Mouse (Mus musculus): Measurements from ENCODE around the gene Lbp. TPM values are rescaled to one million over a fixed set of nuclear protein-coding genes. Genes with fewer than 3 reads are reported as not detected.

Gene Lbp
- total and polyA plus RNA-seq, 2 experiments from 2014 or later = 12.8 to 14.0 TPM

DNA sequence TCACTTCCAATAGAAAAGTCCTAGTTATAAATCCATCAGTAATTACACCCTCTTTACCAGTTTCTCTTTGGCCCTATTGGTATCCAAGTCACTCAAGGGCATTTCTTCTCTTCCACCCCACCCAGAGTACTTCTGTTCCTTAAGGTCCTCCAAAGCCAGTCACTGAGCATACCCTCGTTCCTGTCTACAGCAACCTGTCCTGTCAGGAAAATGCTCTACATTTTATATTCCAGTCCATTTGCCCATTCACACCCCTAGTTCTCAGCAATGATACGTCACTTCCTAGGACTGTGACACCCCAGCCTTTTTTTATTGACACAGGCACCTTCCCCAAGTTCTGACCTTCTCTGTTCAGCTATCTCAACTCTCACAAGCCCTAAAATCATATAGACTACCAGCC is 48.9 kb downstream of the Lbp start:
- Histone ChIP-seq H3K4me2 (ENCODE audit: low read depth, low read length) (no peak overlapping the region), H3K9ac (replicated peaks; ENCODE audit: low read depth, low read length) (no peak overlapping the region), H3K4me1 (ENCODE audit: control insufficient read depth, insufficient read depth) (peaks cover 3% of the 10 kb centered on the region; the same call in 1 of the 2 replicates), H3K36me3 (replicated peaks; ENCODE audit: control insufficient read depth, insufficient read depth, low read length) (peaks cover 65% of the 10 kb centered on the region), H3K27me3 (ENCODE audit: control insufficient read depth, insufficient read depth, low read length) (no peaks in the 10 kb centered on the region), H3K27ac (ENCODE audit: low read depth) (no peak overlapping the region), H3K9me3 (replicated peaks; ENCODE audit: control insufficient read depth, low read length) (no peaks in the 10 kb centered on the region), H3K4me3 (ENCODE audit: low read depth, low read length) (no peak overlapping the region)
- no peak for TF ChIP-seq EP300 (IDR thresholded peaks at IDR 0.05; ENCODE audit: low read depth)
- no peak for TF ChIP-seq CTCF (IDR thresholded peaks at IDR 0.05; ENCODE audit: low read depth)
- ATAC-seq (ENCODE audit: insufficient read depth, low read depth) (no peak), DNase-seq (ENCODE audit: low spot score) (no peak)
- WGBS = 84% methylated on average over 2 of the region's 2 CpGs

DNA sequence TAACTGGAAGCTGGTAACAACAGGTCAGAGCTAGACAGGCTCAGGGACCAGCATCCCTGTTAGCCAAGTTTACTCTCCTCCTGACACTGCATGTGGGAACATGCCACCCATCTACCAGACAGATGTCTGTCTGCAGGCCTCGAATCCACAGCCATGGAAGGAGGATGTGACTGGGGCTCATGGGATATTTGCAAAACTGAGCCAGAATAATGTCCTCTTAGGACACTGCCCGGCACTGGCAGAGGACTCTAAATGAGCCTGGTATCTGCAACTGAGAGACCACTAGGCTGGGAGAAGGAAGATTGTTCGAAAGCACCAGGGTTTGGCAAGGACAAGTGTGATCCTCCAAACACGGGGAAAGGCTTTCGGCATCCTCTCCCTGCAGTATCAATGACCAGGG is 49.8 kb downstream of the Lbp start:
- 84% methylated on average over 5 of the region's 5 CpGs for WGBS
- Histone ChIP-seq H3K36me3 (replicated peaks; ENCODE audit: control insufficient read depth, insufficient read depth, low read length) (peaks cover 67% of the 10 kb centered on the region), H3K9me3 (replicated peaks; ENCODE audit: control insufficient read depth, low read length) (no peaks in the 10 kb centered on the region), H3K4me2 (ENCODE audit: low read depth, low read length) (no peak overlapping the region), H3K4me3 (ENCODE audit: low read depth, low read length) (no peak overlapping the region), H3K4me1 (ENCODE audit: control insufficient read depth, insufficient read depth) (peaks cover 10% of the 10 kb centered on the region; the same call in 1 of the 2 replicates), H3K27me3 (ENCODE audit: control insufficient read depth, insufficient read depth, low read length) (no peaks in the 10 kb centered on the region), H3K27ac (ENCODE audit: low read depth) (no peak overlapping the region), H3K9ac (replicated peaks; ENCODE audit: low read depth, low read length) (no peak overlapping the region)
- DNase-seq (ENCODE audit: low spot score) = no peak
- TF ChIP-seq EP300 (IDR thresholded peaks at IDR 0.05; ENCODE audit: low read depth) (no peak), CTCF (IDR thresholded peaks at IDR 0.05; ENCODE audit: low read depth) (no peak)
- ATAC-seq (ENCODE audit: insufficient read depth, low read depth) = no peak

DNA sequence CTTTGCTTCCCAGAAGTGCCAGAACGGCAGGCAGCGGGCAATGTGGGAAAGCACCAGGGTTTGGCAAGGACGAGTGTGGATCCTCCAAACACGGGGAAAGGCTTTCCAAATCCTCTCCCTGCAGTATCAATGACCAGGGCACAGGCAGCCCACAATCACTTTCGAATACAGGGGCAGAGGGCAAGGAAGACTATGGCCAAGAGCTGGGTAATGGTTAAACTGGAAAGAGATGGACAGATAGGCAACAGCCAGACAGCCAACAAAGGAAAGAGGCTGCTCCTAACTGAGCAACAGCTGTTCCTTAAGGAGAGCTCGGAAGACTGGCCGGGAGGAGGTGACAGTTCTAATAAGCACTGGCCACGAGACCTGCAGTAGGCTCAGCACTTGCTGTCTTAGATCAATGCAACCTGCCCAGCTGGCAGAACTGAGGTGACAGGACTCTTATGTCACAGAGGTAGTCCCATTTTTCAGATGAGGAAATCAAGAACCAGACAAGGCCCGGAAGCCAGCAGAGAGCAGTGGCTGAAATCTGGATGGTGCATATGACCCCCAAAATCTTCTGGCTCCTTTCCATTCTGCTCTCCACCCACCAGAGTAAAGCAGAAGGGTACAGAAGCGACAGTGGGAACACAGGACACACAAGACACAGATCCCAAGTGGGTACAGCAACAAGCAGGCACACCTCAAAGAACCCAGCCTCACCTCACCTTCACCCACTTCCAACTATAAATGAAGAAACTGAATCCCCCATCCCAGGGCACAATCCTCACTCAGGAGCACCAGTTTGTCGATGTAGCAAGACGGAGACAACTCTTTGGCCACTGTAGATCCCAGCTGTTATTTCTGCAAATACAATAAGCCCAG is 53.7 kb downstream of the Lbp start:
- Histone ChIP-seq H3K4me1 (ENCODE audit: control insufficient read depth, insufficient read depth) (peaks cover 10% of the 10 kb centered on the region; the same call in 1 of the 2 replicates), H3K4me3 (ENCODE audit: low read depth, low read length) (peak overlapping the region; percentile 67), H3K9me3 (replicated peaks; ENCODE audit: control insufficient read depth, low read length) (no peaks in the 10 kb centered on the region), H3K9ac (replicated peaks; ENCODE audit: low read depth, low read length) (peak overlapping the region; percentile 78), H3K4me2 (ENCODE audit: low read depth, low read length) (peak overlapping the region; percentile 82), H3K36me3 (replicated peaks; ENCODE audit: control insufficient read depth, insufficient read depth, low read length) (peaks cover 54% of the 10 kb centered on the region), H3K27me3 (ENCODE audit: control insufficient read depth, insufficient read depth, low read length) (no peaks in the 10 kb centered on the region), H3K27ac (ENCODE audit: low read depth) (no peak overlapping the region)
- WGBS = 65% methylated on average over 12 of the region's 12 CpGs
- DNase-seq (ENCODE audit: low spot score) (no peak), ATAC-seq (ENCODE audit: insufficient read depth, low read depth) (no peak)
- TF ChIP-seq EP300 (IDR thresholded peaks at IDR 0.05; ENCODE audit: low read depth) (no peak), CTCF (IDR thresholded peaks at IDR 0.05; ENCODE audit: low read depth) (no peak)

DNA sequence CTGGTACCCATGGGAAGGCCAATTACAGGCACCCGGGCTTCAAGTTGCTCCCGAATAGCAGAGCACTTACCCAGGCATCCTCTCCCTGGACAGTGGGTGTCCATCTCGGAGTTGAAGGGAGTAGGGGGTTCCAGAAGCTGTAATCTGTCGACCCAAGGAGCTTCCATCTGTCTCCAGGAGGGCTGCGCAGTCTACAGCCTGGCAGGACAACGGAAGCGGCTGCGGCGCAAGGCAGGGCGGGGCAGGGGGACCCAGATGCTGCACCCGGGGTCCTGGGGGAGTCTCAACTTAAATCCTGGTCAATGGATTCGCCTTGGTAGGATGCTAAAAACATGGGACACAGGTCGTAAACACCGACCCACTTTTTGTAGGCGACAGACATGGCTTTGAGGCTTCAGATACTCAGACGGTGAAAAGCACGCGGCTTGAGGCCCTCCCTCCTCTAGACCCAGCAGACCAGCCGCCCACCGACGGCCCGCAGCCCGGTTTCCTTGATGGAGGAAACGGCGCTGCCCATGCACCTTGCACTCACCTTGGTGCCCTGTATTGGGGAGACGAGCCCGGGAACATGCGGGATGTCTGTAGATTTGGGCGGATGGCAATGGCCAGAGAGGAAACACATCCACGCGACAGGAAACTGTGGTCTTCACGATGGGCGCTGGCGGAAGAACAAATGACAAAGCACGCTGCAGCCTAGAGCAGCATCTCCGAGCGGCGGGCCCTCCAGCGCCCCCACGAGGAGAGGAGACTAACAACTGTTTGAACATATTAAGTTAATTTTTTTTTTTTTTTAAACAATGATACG is 54.8 kb downstream of the Lbp start:
- H3K9ac ChIP-seq (replicated peaks; ENCODE audit: low read depth, low read length) = peak overlapping the region; percentile 78
- peak; percentile 70 for TF ChIP-seq CTCF (IDR thresholded peaks at IDR 0.05; ENCODE audit: low read depth)
- no peak; the same call in none of the 2 replicates for TF ChIP-seq EP300 (IDR thresholded peaks at IDR 0.05; ENCODE audit: low read depth)
- H3K27ac ChIP-seq (ENCODE audit: low read depth) = peak overlapping the region; percentile 72
- H3K27me3 ChIP-seq (ENCODE audit: control insufficient read depth, insufficient read depth, low read length) = no peaks in the 10 kb centered on the region
- H3K4me2 ChIP-seq (ENCODE audit: low read depth, low read length) = peak overlapping the region; percentile 82
- WGBS = under 1% methylated on average over 41 of the region's 41 CpGs
- peaks cover 43% of the 10 kb centered on the region for H3K36me3 ChIP-seq (replicated peaks; ENCODE audit: control insufficient read depth, insufficient read depth, low read length)
- peaks cover 10% of the 10 kb centered on the region; the same call in 1 of the 2 replicates for H3K4me1 ChIP-seq (ENCODE audit: control insufficient read depth, insufficient read depth)
- no peaks in the 10 kb centered on the region for H3K9me3 ChIP-seq (replicated peaks; ENCODE audit: control insufficient read depth, low read length)
- ATAC-seq (ENCODE audit: insufficient read depth, low read depth) (peak; percentile 91), DNase-seq (ENCODE audit: low spot score) (peak; percentile 92)
- H3K4me3 ChIP-seq (ENCODE audit: low read depth, low read length) = peak overlapping the region; percentile 67

DNA sequence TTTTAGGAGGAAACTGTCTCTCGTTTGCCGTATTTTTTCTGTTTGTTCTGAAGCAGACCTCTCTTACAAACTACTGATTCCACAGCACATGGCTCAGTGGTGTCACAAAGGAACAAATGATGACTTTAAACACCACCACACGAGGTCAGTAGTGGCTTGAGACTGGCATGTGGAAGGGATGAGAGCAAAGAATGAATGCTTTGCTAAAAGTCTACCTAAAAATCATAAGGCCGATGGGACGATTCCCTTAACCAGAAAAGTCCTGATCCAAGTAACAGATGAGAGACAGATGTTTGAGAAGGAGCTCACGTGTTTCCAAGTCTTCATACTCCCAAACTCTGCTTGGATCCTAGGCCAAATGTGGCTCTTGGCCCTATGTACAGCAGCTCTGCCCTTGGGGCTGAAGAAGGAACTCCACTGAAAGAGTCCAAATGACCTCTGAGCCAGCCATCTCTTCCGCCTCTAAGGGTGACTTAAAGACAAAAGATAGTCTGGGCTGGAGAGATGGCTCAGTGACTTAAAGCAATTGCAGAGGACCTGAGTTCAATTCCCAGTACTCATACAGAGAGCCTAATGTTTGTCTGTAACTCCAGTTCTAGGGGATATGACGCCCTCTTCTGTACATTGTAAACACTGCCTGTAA is 55.5 kb downstream of the Lbp start:
- no peaks in the 10 kb centered on the region for H3K9me3 ChIP-seq (replicated peaks; ENCODE audit: control insufficient read depth, low read length)

More for the DNA sequence above, 55.5 kb downstream of the Lbp start:
- Histone ChIP-seq H3K4me1 (ENCODE audit: control insufficient read depth, insufficient read depth) (peaks cover 10% of the 10 kb centered on the region; the same call in 1 of the 2 replicates), H3K9ac (replicated peaks; ENCODE audit: low read depth, low read length) (no peak overlapping the region), H3K27me3 (ENCODE audit: control insufficient read depth, insufficient read depth, low read length) (no peaks in the 10 kb centered on the region), H3K4me3 (ENCODE audit: low read depth, low read length) (peak overlapping the region; percentile 67), H3K36me3 (replicated peaks; ENCODE audit: control insufficient read depth, insufficient read depth, low read length) (peaks cover 36% of the 10 kb centered on the region), H3K4me2 (ENCODE audit: low read depth, low read length) (peak overlapping the region; percentile 82), H3K27ac (ENCODE audit: low read depth) (peak overlapping the region; percentile 72; the same call in 1 of the 2 replicates)
- WGBS = 34% methylated on average over 8 of the region's 8 CpGs
- TF ChIP-seq CTCF (IDR thresholded peaks at IDR 0.05; ENCODE audit: low read depth) = no peak
- no peak for TF ChIP-seq EP300 (IDR thresholded peaks at IDR 0.05; ENCODE audit: low read depth)
- DNase-seq (ENCODE audit: low spot score) = no peak
- ATAC-seq (ENCODE audit: insufficient read depth, low read depth) = peak; percentile 50
